17 mouse cellular contexts compared by ENCODE assay signal in the genomic region with DNA sequence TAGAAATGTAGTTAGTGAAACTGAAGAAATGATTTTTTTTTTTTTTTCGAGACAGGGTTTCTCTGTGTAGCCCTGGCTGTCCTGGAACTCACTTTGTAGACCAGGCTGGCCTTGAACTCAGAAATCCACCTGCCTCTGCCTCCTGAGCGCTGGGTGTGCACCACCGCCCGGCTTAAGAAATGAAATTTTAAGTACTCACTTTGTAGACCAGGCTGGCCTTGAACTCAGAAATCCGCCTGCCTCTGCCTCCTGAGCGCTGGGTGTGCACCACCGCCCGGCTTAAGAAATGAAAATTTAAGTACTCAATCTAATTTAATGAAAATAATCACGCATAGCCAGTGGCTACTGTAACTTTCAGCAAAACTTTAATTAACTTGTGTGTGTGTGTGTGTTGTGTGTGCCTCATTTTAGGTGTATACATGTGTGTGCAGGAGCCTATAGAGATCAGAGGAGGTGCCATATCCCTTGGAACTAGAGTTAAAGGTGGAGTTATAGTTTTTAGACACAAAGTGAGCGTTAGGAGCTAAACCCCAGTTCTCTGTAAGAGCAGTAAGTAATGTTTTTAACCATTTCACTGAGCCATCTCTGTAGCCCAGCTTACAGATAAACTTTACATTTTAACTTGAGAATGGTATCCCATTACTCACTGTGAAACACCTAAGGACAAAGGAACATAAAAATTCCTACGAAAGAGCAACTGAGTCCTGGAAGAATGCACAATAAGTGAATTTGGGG. TPM values are rescaled to one million over a fixed set of nuclear protein-coding genes. Genes with fewer than 3 reads are reported as not detected.
DNase-seq lines count a peak whose midpoint lies in the region; ATAC-seq and TF ChIP-seq lines count a peak whose summit lies in the region.
"Had no signal": no experiment of that assay in that cellular context is flagged by ENCODE, and none has a peak within 500 bp of the region (broad histone marks: within the 10 kb centered on the region; RNA-seq: fewer than 3 reads in every experiment).

No protein-coding gene starts in this region.

- no peak overlapping the region for H3K4me3 ChIP-seq in forebrain, embryonic 12.5 days (replicated peaks)
- no peak overlapping the region for H3K4me3 ChIP-seq in forebrain, postnatal 0 days (ENCODE audit: low read depth, low read length)
- no peak overlapping the region for H3K4me3 ChIP-seq in limb, embryonic 11.5 days (ENCODE audit: low read depth, low read length)
- H3K4me3 ChIP-seq in limb, embryonic 10.5 days = no peak overlapping the region
- no peak overlapping the region for H3K4me3 ChIP-seq in neural tube, embryonic 12.5 days
- H3K4me3 ChIP-seq in neural tube, embryonic 15.5 days (replicated peaks) = no peak overlapping the region
- H3K4me3 ChIP-seq in neural tube, embryonic 14.5 days (ENCODE audit: low read depth, low read length) = no peak overlapping the region
- H3K4me3 ChIP-seq: embryonic facial prominence, embryonic 12.5 days; erythroblast, embryonic 14.5 days; layer of hippocampus, adult 2 months; stomach, embryonic 15.5 days had no signal

- ATAC-seq in forebrain, embryonic 12.5 days (ENCODE audit: low FRiP score) = peak; percentile 30; the same call in 1 of the 2 replicates
- ATAC-seq in forebrain, postnatal 0 days = no peak
- ATAC-seq in limb, embryonic 11.5 days (ENCODE audit: insufficient number of reproducible peaks, low FRiP score, low TSS enrichment, low read depth) = peak; percentile 57; the same call in 1 of the 2 replicates
- ATAC-seq in neural tube, embryonic 12.5 days (ENCODE audit: low FRiP score, low read depth) = peak; percentile 22; the same call in 1 of the 2 replicates
- no peak; the same call in 1 of the 2 replicates for ATAC-seq in neural tube, embryonic 15.5 days (ENCODE audit: low FRiP score)
- peak; percentile 18; the same call in 1 of the 2 replicates for ATAC-seq in neural tube, embryonic 14.5 days (ENCODE audit: low read depth)
- no peak for ATAC-seq in inflammation-experienced regulatory T-cells, adult 6 months
- ATAC-seq: activated CD4-positive, CD25-positive, alpha-beta regulatory T cell, adult 4 months; CD4-positive, CD25-positive, alpha-beta regulatory T cell, adult 4 months; Patski had no signal

- H3K27me3 ChIP-seq in forebrain, embryonic 12.5 days = no peaks in the 10 kb centered on the region
- no peaks in the 10 kb centered on the region for H3K27me3 ChIP-seq in forebrain, postnatal 0 days (ENCODE audit: insufficient read depth, low read length)
- H3K27me3 ChIP-seq in limb, embryonic 11.5 days (ENCODE audit: control insufficient read depth, insufficient read depth, low read length) = no peaks in the 10 kb centered on the region
- H3K27me3 ChIP-seq in limb, embryonic 10.5 days (ENCODE audit: low read depth, poor library complexity, severe bottlenecking) = no peaks in the 10 kb centered on the region
- H3K27me3 ChIP-seq in neural tube, embryonic 12.5 days (replicated peaks) = no peaks in the 10 kb centered on the region
- H3K27me3 ChIP-seq in neural tube, embryonic 15.5 days (replicated peaks) = no peaks in the 10 kb centered on the region
- H3K27me3 ChIP-seq in neural tube, embryonic 14.5 days (ENCODE audit: control insufficient read depth, insufficient read depth, low read length) = no peaks in the 10 kb centered on the region
- H3K27me3 ChIP-seq: embryonic facial prominence, embryonic 12.5 days; Patski; stomach, embryonic 15.5 days had no signal

- no peak overlapping the region for H3K9ac ChIP-seq in forebrain, embryonic 12.5 days
- H3K9ac ChIP-seq in forebrain, postnatal 0 days = no peak overlapping the region
- H3K9ac ChIP-seq in limb, embryonic 11.5 days (ENCODE audit: low read length) = no peak overlapping the region
- H3K9ac ChIP-seq in neural tube, embryonic 12.5 days = no peak overlapping the region
- H3K9ac ChIP-seq in neural tube, embryonic 15.5 days (replicated peaks) = no peak overlapping the region
- no peak overlapping the region for H3K9ac ChIP-seq in neural tube, embryonic 14.5 days (replicated peaks; ENCODE audit: low read depth, low read length)
- H3K9ac ChIP-seq: embryonic facial prominence, embryonic 12.5 days; liver, postnatal 0 days; stomach, embryonic 15.5 days had no signal

- H3K27ac ChIP-seq in forebrain, embryonic 12.5 days = no peak overlapping the region
- no peak overlapping the region for H3K27ac ChIP-seq in forebrain, postnatal 0 days (ENCODE audit: low read depth, low read length)
- no peak overlapping the region for H3K27ac ChIP-seq in limb, embryonic 11.5 days (replicated peaks; ENCODE audit: low read depth, low read length)
- H3K27ac ChIP-seq in limb, embryonic 10.5 days = no peak overlapping the region
- no peak overlapping the region for H3K27ac ChIP-seq in neural tube, embryonic 12.5 days
- H3K27ac ChIP-seq in neural tube, embryonic 15.5 days (replicated peaks) = no peak overlapping the region
- H3K27ac ChIP-seq in neural tube, embryonic 14.5 days (ENCODE audit: low read depth, low read length) = no peak overlapping the region
- H3K27ac ChIP-seq: embryonic facial prominence, embryonic 12.5 days; layer of hippocampus, adult 2 months; stomach, embryonic 15.5 days had no signal

- H3K36me3 ChIP-seq in forebrain, embryonic 12.5 days (replicated peaks) = peaks cover 9% of the 10 kb centered on the region
- H3K36me3 ChIP-seq in forebrain, postnatal 0 days (ENCODE audit: insufficient read depth) = no peaks in the 10 kb centered on the region
- no peaks in the 10 kb centered on the region for H3K36me3 ChIP-seq in limb, embryonic 11.5 days (ENCODE audit: control insufficient read depth, insufficient read depth, low read length)
- peaks cover 27% of the 10 kb centered on the region for H3K36me3 ChIP-seq in limb, embryonic 10.5 days
- peaks cover 8% of the 10 kb centered on the region; the same call in 1 of the 2 replicates for H3K36me3 ChIP-seq in neural tube, embryonic 12.5 days
- H3K36me3 ChIP-seq in neural tube, embryonic 15.5 days = 0 out of 2 replicates have a peak, but pooled peaks cover 5% of the 10 kb centered on the region
- peaks cover 3% of the 10 kb centered on the region; the same call in 1 of the 2 replicates for H3K36me3 ChIP-seq in neural tube, embryonic 14.5 days (ENCODE audit: control insufficient read depth, insufficient read depth, low read length)
- H3K36me3 ChIP-seq: embryonic facial prominence, embryonic 12.5 days had no signal

- no peaks in the 10 kb centered on the region for H3K4me1 ChIP-seq in forebrain, embryonic 12.5 days
- H3K4me1 ChIP-seq in forebrain, postnatal 0 days (ENCODE audit: insufficient read depth) = no peaks in the 10 kb centered on the region
- H3K4me1 ChIP-seq in limb, embryonic 11.5 days (ENCODE audit: control insufficient read depth, insufficient read depth, low read length) = no peaks in the 10 kb centered on the region
- no peaks in the 10 kb centered on the region for H3K4me1 ChIP-seq in limb, embryonic 10.5 days
- H3K4me1 ChIP-seq in neural tube, embryonic 12.5 days = no peaks in the 10 kb centered on the region
- no peaks in the 10 kb centered on the region for H3K4me1 ChIP-seq in neural tube, embryonic 15.5 days
- H3K4me1 ChIP-seq in neural tube, embryonic 14.5 days (ENCODE audit: control insufficient read depth, insufficient read depth, low read length) = no peaks in the 10 kb centered on the region
- H3K4me1 ChIP-seq: embryonic facial prominence, embryonic 12.5 days; stomach, embryonic 15.5 days had no signal

- TF ChIP-seq CTCF in forebrain, postnatal 0 days (IDR thresholded peaks at IDR 0.05; ENCODE audit: low read depth) = no peak

- DNase-seq in forebrain, postnatal 0 days = no peak
- DNase-seq in limb, embryonic 11.5 days (ENCODE audit: low spot score) = no peak
- no peak for DNase-seq in limb, embryonic 10.5 days (ENCODE audit: low spot score)

- 83% methylated on average over 11 of the region's 11 CpGs for WGBS in forebrain, embryonic 12.5 days
- WGBS in forebrain, postnatal 0 days = 81% methylated on average over 11 of the region's 11 CpGs
- 83% methylated on average over 11 of the region's 11 CpGs for WGBS in limb, embryonic 11.5 days
- 83% methylated on average over 11 of the region's 11 CpGs for WGBS in limb, embryonic 10.5 days
- 78% methylated on average over 11 of the region's 11 CpGs for WGBS in neural tube, embryonic 12.5 days
- 86% methylated on average over 11 of the region's 11 CpGs for WGBS in neural tube, embryonic 15.5 days
- 83% methylated on average over 11 of the region's 11 CpGs for WGBS in neural tube, embryonic 14.5 days

- no peaks in the 10 kb centered on the region for H3K9me3 ChIP-seq in forebrain, embryonic 12.5 days
- no peaks in the 10 kb centered on the region for H3K9me3 ChIP-seq in forebrain, postnatal 0 days (ENCODE audit: low read length)
- H3K9me3 ChIP-seq in limb, embryonic 11.5 days (ENCODE audit: control insufficient read depth, low read length) = no peaks in the 10 kb centered on the region
- no peaks in the 10 kb centered on the region for H3K9me3 ChIP-seq in limb, embryonic 10.5 days (replicated peaks)
- no peaks in the 10 kb centered on the region for H3K9me3 ChIP-seq in neural tube, embryonic 12.5 days
- no peaks in the 10 kb centered on the region for H3K9me3 ChIP-seq in neural tube, embryonic 15.5 days (replicated peaks)
- no peaks in the 10 kb centered on the region for H3K9me3 ChIP-seq in neural tube, embryonic 14.5 days (ENCODE audit: control insufficient read depth, low read length)
- H3K9me3 ChIP-seq: embryonic facial prominence, embryonic 12.5 days; stomach, embryonic 15.5 days had no signal

- no peak overlapping the region for H3K4me2 ChIP-seq in forebrain, embryonic 12.5 days
- H3K4me2 ChIP-seq in forebrain, postnatal 0 days (ENCODE audit: low read depth) = no peak overlapping the region
- no peak overlapping the region for H3K4me2 ChIP-seq in limb, embryonic 11.5 days (ENCODE audit: low read depth, severe bottlenecking)
- no peak overlapping the region for H3K4me2 ChIP-seq in neural tube, embryonic 12.5 days (replicated peaks)
- H3K4me2 ChIP-seq in neural tube, embryonic 15.5 days = no peak overlapping the region
- H3K4me2 ChIP-seq in neural tube, embryonic 14.5 days (ENCODE audit: low read depth, low read length) = no peak overlapping the region
- H3K4me2 ChIP-seq: embryonic facial prominence, embryonic 12.5 days; stomach, embryonic 15.5 days had no signal

RNA-seq across cellular contexts. Expression of gene Tspan12, which starts 57.8 kb away (rescaled TPM):
- 54.9 and 57.5 TPM in 2 replicates for polyA plus RNA-seq in forebrain, embryonic 12.5 days (2016; fragmentation: Nextera tagmentation; extraction: Ambion mirVana)
- 22.5 and 30.7 TPM in 2 replicates for total RNA-seq in forebrain, postnatal 0 days (2014; rRNA removed)
- 33.5 and 42.6 TPM in 2 replicates for polyA plus RNA-seq in forebrain, postnatal 0 days (2015; fragmentation: Nextera tagmentation; extraction: Ambion mirVana)
- 44.4 and 47.7 TPM in 2 replicates for polyA plus RNA-seq in limb, embryonic 11.5 days (2014; fragmentation: Nextera tagmentation; extraction: Ambion mirVana)
- 35.1 and 41.4 TPM in 2 replicates for polyA plus RNA-seq in limb, embryonic 10.5 days (2016; fragmentation: Nextera tagmentation; extraction: Ambion mirVana)
- 62.2 and 63.0 TPM in 2 replicates for polyA plus RNA-seq in neural tube, embryonic 12.5 days (2016; fragmentation: Nextera tagmentation; extraction: Ambion mirVana)
- 78.1 and 80.1 TPM in 2 replicates for polyA plus RNA-seq in neural tube, embryonic 15.5 days (2015; fragmentation: Nextera tagmentation; extraction: Ambion mirVana)
- 89.7 TPM in 2 replicates for polyA plus RNA-seq in neural tube, embryonic 14.5 days (2014; fragmentation: Nextera tagmentation; extraction: Ambion mirVana)
- not detected for polyA plus RNA-seq in inflammation-experienced regulatory T-cells, adult 6 months (2017; shearing (Covaris generic))
- total RNA-seq: neutrophil, adult 5-6 weeks had no signal
- polyA plus RNA-seq: activated CD4-positive, CD25-positive, alpha-beta regulatory T cell, adult 4 months; CD4-positive, CD25-positive, alpha-beta regulatory T cell, adult 4 months; erythroblast, embryonic 14.5 days had no signal

Comparison
In these comparisons a context has a peak if more than half of its experiments do, and no peak if none do; other contexts are left out.
1. ATAC-seq: peak in forebrain, embryonic 12.5 days (single experiment), limb, embryonic 11.5 days (single experiment), neural tube, embryonic 12.5 days (single experiment) and neural tube, embryonic 14.5 days (single experiment); none in forebrain, postnatal 0 days (single experiment), neural tube, embryonic 15.5 days (single experiment) and inflammation-experienced regulatory T-cells, adult 6 months (single experiment).
2. RNA of gene Tspan12, which starts 57.8 kb away (polyA plus RNA-seq): 89.7 TPM in neural tube, embryonic 14.5 days, 78.1 to 80.1 TPM in neural tube, embryonic 15.5 days, 62.2 to 63.0 TPM in neural tube, embryonic 12.5 days, 54.9 to 57.5 TPM in forebrain, embryonic 12.5 days, 44.4 to 47.7 TPM in limb, embryonic 11.5 days, 33.5 to 42.6 TPM in forebrain, postnatal 0 days and 35.1 to 41.4 TPM in limb, embryonic 10.5 days; not detected in inflammation-experienced regulatory T-cells, adult 6 months; every median in the first group is over 10 times any median in the second.